Mouse (Mus musculus) small intestine, adult 2 months (tissue): ENCODE measurements around the gene Fau. TPM values are rescaled to one million over a fixed set of nuclear protein-coding genes. Genes with fewer than 3 reads are reported as not detected.

Source experiments
- H3K27ac ChIP-seq: fragments of 200-500 bp; 2 replicates; pipeline ENCODE4 v1.5.1; 2012; ENCODE audit warnings: low read depth, low read length, control low read depth, inconsistent platforms; ENCODE audit not compliant: insufficient read depth
- H3K27me3 ChIP-seq: fragments of 200-500 bp; 2 replicates; pipeline ENCODE4 v1.6.1; 2012; ENCODE audit warnings: mild to moderate bottlenecking, moderate library complexity, low read length, inconsistent platforms; ENCODE audit not compliant: control insufficient read depth, insufficient read depth
- H3K36me3 ChIP-seq: fragments of 200-500 bp; 2 replicates; pipeline ENCODE4 v1.6.1; 2012; ENCODE audit warnings: mild to moderate bottlenecking, low read length, control low read depth, inconsistent platforms; ENCODE audit not compliant: control insufficient read depth, insufficient read depth
- H3K4me1 ChIP-seq: fragments of 200-500 bp; 2 replicates; pipeline ENCODE4 v1.6.1; 2012; ENCODE audit warnings: low read length, inconsistent platforms, mixed read lengths; ENCODE audit not compliant: control insufficient read depth, insufficient read depth, insufficient read length
- H3K4me3 ChIP-seq: fragments of 200-500 bp; 2 replicates; pipeline ENCODE4 v1.5.1; 2012; ENCODE audit warnings: low read depth, mild to moderate bottlenecking, control low read depth, inconsistent platforms, low read length, moderate library complexity
- CTCF ChIP-seq: fragments of 200-500 bp; IDR thresholded peaks from 2 replicates; pipeline ENCODE4 v1.5.1; 2012; ENCODE audit warnings: low read depth, mild to moderate bottlenecking, control low read depth, inconsistent platforms, low read length, moderate library complexity, mixed read lengths; ENCODE audit not compliant: insufficient replicate concordance, insufficient read length; ENCODE audit errors: extremely low read depth
- POLR2A ChIP-seq: fragments of 200-500 bp; IDR thresholded peaks from 2 replicates; pipeline ENCODE4 v1.6.1; 2012; ENCODE audit warnings: low read depth, mild to moderate bottlenecking, control low read depth, inconsistent platforms, low read length, moderate library complexity
- WGBS: fragments of 180-500 bp; shearing (Covaris S2); methylation state at CpG from one replicate; pipeline ENCODE4 v1.1.7; 2018; 5-methylcytosine and 5-hydroxymethylcytosine counted together
- polyA plus RNA-seq: library from polyadenylated mRNA; depleted of rRNA; stranded (reverse); fragments of >200 nt; gene quantifications from 2 replicates; pipeline ENCODE4 v1.2.3, GENCODE M21; 2012

Gene Fau
- polyA plus RNA-seq, 1 experiment, result 2,469 TPM

DNA sequence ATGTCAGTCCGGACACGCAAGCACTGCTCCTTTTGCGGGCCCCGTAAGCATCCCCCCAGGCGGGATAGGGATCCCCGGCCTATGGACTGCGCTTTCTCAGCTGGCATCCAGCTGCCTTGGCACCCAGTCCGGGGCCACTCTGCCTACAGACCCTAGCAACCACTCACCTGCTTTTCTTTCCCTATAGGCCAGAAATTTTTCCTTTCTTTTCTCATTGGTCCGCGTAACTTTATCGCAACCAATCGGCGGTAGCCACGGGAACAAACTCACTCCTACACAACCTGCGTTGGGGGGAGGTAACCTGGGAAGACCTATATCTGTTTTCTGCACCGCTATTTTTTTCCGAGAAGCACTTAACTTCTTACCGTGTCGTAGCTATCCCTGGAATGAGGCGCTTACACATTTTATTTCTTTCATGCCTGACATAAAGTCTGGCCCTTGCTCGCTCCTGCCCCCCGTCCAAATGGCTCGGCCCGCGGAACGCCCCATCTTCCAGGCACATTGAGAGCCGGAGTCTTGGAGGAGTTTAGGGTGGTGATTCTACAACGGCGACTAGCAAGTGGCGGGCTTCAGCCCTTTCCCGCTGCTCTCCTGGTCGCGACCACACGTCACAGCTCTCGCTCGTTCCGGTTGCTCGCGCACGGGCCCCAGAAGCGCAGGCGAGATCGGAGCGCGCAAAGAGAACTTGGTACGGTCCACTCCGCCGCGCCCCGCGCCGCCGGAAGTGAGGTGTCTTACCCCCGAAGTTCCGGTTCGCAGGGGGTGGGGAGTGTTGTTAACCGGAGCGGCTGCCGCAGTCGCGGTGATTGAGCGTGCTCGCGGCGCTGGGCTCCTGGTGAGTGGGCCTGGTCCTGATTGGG, 11.1 kb upstream of the Fau start, which contains the start of gene Syvn1:
Syvn1 (plus strand) TSS at position 283 of the 860 bp plus-strand sequence.
- H3K4me3 ChIP-seq, result peak within 1 kb of the TSS; percentile 73
- TF ChIP-seq POLR2A (peak; percentile 59; the same call in 1 of the 2 replicates), CTCF (no peak)
- H3K4me1 ChIP-seq, result peaks cover 7% of the 10 kb centered on the region
- peak within 1 kb of the TSS; percentile 99 for H3K27ac ChIP-seq
- under 1% methylated on average over 65 of the region's 65 CpGs for WGBS
- H3K36me3 ChIP-seq, result peaks cover 34% of the 10 kb centered on the region
- no peaks in the 10 kb centered on the region for H3K27me3 ChIP-seq

- H3K27me3 ChIP-seq, result no peaks in the 10 kb centered on the region
- H3K4me1 ChIP-seq, result peaks cover 7% of the 10 kb centered on the region
- TF ChIP-seq CTCF, result no peak
- TF ChIP-seq POLR2A, result no peak
- peak overlapping the region; percentile 73 for H3K4me3 ChIP-seq
- peaks cover 42% of the 10 kb centered on the region for H3K36me3 ChIP-seq
- under 1% methylated on average over 44 of the region's 44 CpGs for WGBS
- H3K27ac ChIP-seq, result peak overlapping the region; percentile 98
These were observed 10.3 kb upstream of the Fau start for GRCm38 (mm10) chr19:6047154-6047898.

- Histone ChIP-seq H3K4me3 (peak overlapping the region; percentile 73), H3K36me3 (peaks cover 47% of the 10 kb centered on the region), H3K27ac (peak overlapping the region; percentile 38), H3K27me3 (no peaks in the 10 kb centered on the region), H3K4me1 (peaks cover 7% of the 10 kb centered on the region)
- 68% methylated on average over 8 of the region's 8 CpGs for WGBS
- TF ChIP-seq POLR2A (no peak), CTCF (no peak)
These were observed 9.8 kb upstream of the Fau start for GRCm38 (mm10) chr19:6047899-6048166.

- peaks cover 56% of the 10 kb centered on the region for H3K36me3 ChIP-seq
- H3K27ac ChIP-seq, result no peak overlapping the region; the same call in 1 of the 2 replicates
- TF ChIP-seq CTCF (no peak), POLR2A (no peak)
- peak overlapping the region; percentile 73 for H3K4me3 ChIP-seq
- H3K27me3 ChIP-seq, result no peaks in the 10 kb centered on the region
- peaks cover 7% of the 10 kb centered on the region for H3K4me1 ChIP-seq
- 82% methylated on average over 11 of the region's 11 CpGs for WGBS
These were observed 8.8 kb upstream of the Fau start for GRCm38 (mm10) chr19:6048681-6049410.

DNA sequence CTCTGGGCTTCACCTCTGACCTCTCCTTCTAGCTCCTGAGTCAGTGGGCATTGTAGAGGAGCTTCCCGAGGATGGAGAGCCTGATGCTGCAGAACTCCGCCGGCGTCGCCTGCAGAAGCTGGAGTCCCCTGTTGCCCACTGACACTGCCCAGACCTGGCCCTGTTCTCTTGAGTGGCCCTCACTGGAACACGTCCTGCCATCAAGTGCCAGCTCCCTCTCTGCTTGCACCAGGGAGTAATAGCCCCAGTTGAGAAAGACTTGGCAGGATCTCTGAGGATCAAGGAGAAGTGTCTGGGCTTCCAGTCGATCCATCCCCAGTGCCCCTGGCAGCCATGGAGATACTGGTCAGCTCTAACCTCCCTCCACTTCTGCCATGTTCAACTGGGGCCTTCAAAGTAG, 5.1 kb upstream of the Fau start:
- Histone ChIP-seq H3K36me3 (peaks cover 67% of the 10 kb centered on the region), H3K4me1 (peaks cover 9% of the 10 kb centered on the region), H3K27me3 (no peaks in the 10 kb centered on the region), H3K27ac (no peak overlapping the region), H3K4me3 (no peak overlapping the region)
- WGBS, result 72% methylated on average over 7 of the region's 7 CpGs
- no peak for TF ChIP-seq POLR2A
- no peak for TF ChIP-seq CTCF

DNA sequence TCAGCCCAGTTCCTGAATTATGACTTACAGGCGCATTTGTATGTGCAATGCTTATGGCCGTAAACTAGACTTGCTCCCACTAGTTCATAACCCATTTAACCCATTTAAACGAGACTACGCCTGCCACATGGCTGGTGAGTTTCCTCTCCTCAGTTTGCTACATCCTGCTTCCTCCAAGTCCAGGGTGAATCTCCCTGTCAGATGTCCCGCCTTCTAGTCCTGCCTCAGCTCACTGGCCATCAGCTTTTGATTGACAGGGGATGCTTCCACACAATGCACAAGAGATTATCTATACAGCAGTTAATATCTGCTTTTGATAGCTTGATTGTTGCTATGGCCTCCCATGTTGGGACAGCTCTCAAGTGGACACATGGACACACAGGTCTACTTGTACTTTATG, 3.3 kb upstream of the Fau start:
- H3K27ac ChIP-seq, result no peak overlapping the region
- no peaks in the 10 kb centered on the region for H3K27me3 ChIP-seq
- peaks cover 57% of the 10 kb centered on the region for H3K36me3 ChIP-seq
- TF ChIP-seq CTCF (no peak), POLR2A (no peak)
- WGBS, result 67% methylated on average over 5 of the region's 5 CpGs
- H3K4me1 ChIP-seq, result 0 out of 2 replicates have a peak, but pooled peaks cover 2% of the 10 kb centered on the region
- no peak overlapping the region for H3K4me3 ChIP-seq
